Mouse (Mus musculus) left cerebral cortex, postnatal 4 days (tissue): Measurements from ENCODE around the gene Nucb2. TPM values are rescaled to one million over a fixed set of nuclear protein-coding genes. Genes with fewer than 3 reads are reported as not detected.
A peak's percentile ranks its signal among the peaks of the same experiment; 100 is the strongest.

Experiments
- DNase-seq: peaks from one replicate; pipeline ENCODE4 v3.0.0-alpha.2; 2022
- intact Hi-C: fragments of 180-260 bp; cut with DNase I; formaldehyde crosslinking; loops from one replicate; pipeline ENCODE4 v1.15.1; 2025
- total RNA-seq, 2 experiments: library from RNA; stranded (reverse); gene quantifications; 2 replicates each; pipeline ENCODE4 v1.2.3; 2021

Nucb2 gene
- 10 to 100 TPM; 38.6 to 43.5 TPM for total RNA-seq

DNA sequence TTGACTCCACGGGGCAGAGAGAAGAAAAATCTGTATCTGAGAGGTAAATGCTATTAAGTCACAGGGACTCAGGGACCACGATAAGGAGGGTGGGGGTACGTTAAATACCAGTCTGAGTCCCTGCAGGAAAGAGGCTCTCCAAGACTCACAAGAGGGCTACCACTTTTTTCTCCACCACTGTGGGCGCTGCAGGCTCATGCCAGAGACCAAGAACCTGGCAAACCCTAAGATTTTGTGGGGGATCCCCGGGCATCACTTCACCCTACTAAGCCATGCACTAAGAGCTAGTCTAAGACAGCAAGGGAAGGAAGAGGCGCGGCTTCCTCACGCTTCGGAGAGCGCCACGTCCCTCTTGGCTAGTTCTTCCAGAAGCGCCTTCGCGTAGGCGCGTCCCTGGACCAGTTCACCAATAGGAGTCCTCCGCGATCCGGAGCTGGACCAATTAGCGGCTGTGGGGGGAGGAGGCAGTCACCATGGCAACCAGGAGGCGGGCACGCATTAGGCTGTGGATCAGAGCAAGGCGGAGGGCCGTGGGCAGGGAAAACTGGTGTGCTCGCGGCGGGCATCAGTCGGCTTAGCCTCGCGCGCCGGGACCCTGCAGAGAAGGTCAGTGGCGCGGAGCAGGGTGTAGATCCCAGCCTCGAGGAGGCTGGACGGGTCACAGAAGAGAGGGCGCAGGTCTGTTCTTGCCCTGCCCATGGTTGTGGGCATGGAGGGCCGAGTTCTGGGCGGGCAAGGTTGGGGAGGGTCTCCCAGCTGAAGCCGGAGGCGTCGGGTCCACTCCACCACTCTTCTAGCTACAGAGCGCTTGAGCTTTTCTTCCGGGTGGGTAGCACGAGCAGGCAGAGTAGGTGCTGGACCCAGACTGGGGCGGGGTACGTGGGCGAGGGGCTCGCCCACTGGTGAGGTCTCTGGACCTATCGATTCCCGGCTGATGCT, at the start of gene Nucb2:
Gene Nucb2, plus strand, starts transcription at position 491 of the 939 bp plus-strand sequence.
- peak; percentile 99 for DNase-seq
- intact Hi-C loops, result no loop called here

DNA sequence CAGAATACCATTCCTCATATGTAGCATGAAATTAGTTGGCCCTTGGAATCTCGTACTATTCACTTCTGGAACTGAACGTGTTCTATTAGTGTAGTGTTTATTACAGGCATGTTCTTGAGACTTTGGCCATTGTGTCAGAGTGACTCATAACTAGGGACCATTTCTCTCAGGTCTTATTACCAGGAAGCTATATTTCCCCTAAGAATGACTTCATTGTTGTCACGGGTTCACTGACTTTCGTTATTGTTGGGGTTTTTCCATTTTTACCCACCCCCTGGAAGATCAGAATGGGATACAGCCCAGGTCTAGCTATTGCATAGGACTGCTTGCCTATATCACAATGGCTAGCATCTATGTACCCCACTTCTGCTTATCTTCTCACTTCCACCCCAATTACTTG, 47.2 kb upstream of the Nucb2 start:
- intact Hi-C loops, result no loop called here
- DNase-seq, result no peak

DNA sequence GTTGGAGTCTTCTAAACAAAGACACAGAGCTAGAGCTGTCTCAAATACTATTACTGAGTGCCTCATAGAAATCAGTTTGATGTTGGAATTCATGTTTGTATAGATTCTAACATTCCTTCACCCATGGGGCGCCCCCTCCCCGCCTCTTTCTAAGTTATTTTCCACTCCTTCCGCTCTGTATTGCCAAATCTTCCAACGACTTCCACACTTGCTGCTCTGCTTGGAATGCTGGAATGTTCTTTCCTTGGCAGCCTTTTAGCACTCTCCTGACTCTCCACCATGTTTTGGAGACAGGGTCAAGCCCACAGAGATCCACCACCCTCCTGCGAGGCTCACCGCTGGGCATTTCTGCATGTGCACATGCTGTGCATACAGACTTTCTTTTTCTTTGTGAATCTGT, 46.8 kb upstream of the Nucb2 start:
- DNase-seq, result no peak
- intact Hi-C loops, result no loop called here

DNA sequence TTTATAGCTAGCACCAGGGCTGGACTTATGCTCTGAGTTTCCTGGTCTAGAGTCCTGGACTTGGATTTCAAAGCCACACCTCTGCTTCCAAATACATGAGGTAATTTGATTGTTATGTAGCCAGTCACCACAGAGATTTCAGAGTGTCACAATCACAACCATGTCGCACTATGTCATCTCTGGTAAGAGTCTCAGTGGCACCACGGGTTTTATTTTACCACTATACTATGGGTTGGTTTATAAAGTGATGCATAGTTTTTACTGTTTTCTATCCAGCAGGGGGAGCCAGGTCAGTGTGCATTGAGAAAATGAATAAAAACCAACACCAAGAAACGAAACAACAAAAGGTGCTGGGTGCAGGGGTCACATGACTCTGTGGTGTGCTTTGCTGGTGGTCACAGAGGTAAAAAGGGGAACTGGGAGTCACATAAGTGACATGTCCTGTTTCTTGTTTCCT, 45.2 kb upstream of the Nucb2 start:
- DNase-seq, result no peak
- intact Hi-C loops, result no loop called here

DNA sequence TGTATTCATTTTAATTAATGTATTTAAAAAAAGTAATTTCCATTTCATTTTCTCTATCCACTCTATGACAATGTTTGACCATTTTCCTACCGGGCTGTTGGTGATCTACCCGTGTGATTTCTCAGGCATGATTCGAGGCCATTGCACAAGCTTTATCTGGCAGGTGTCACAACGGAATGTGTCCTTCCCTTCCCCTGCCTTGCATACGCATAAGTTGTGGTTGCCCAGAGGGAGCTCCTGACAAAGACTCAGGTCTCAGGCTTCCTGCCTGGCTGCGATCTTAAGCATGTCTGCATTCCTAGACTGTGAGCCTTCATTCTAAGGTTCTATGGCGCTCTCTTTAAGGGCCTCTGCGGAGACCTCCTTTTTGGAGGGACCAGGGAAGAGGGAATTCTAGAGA, 42.1 kb upstream of the Nucb2 start:
- intact Hi-C loops, result no loop called here
- DNase-seq, result no peak

DNA sequence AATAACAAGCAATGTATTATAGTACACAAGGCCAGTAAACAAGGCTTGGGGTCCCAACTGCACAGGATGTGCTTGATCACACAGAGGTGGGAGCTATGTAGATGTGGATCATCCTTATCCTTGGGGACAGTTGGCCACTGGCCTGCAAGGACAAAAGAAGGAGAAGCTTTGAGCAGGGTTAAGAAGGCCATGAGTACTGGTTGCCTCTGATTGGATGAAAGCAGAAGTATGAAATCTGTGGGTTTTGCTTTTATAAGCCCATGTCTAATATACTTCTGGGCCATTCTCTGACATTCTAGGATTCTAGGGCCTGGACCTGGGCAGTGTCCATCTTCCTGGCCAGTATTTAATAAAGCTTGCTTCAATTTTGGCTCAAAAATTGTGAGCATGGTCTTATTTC, 28.3 kb upstream of the Nucb2 start:
- intact Hi-C loops, result no loop called here

DNA sequence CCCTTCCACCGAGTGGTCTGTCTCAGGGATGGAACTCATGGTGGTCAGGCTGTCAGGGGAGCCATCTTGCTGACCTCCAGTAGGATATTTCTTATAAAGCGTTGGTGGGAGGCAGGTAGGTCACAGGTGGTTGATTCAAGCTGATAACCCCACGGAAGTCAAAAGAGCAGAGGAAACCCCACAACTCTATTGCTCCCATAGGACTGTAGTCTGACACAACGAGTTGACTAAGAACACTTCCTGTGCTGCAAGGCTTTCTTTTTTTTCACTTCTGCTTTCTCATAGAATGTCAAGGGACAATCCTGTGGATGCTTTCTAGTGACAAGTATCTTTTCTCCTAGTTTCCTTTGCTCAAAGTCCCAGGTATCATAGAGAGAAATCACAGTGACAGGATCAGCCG, 27.9 kb upstream of the Nucb2 start:
- intact Hi-C loops, result no loop called here
- DNase-seq, result no peak

More for the DNA sequence above, 28.3 kb upstream of the Nucb2 start:
- DNase-seq, result no peak

DNA sequence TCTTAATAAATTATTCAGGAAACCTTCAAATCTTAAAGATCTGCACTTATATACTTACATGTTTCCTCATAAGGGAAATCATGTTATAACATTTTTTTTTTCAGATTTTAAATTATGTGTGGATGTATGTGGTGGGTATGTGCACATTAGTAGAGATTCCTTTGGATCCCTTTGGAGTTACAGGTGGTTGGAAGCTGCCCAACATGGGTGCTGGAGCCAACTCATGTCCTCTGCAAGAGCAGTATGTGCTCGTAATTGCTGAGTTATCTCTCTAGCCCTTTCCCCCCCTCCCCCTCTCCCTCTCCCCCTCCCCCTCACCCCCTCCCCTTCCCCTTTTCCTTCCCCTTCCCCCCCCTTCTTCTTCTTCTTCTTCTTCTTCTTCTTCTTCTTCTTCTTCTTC, 21.1 kb upstream of the Nucb2 start:
- DNase-seq, result peak; percentile 43
- intact Hi-C loops, result no loop called here

DNA sequence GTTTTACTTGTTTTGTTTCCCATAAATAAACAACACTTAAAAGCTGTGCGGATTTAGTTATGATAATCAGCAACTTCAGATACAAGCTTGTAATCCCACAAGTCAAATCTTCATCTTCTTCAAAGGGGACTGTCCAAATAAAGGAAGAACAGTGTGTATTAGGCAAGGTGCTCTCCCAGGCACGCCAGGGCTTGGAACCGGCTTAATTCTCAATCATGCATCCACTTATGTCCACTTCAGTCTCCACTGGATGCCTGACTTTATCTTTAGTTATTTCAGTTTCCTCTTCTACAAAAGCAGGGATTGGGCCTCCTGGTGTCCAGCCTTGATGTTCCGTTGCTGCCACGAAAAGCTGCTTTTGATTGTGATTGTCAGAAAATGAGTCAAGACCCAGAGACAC, 20.4 kb upstream of the Nucb2 start:
- intact Hi-C loops, result no loop called here
- no peak for DNase-seq

DNA sequence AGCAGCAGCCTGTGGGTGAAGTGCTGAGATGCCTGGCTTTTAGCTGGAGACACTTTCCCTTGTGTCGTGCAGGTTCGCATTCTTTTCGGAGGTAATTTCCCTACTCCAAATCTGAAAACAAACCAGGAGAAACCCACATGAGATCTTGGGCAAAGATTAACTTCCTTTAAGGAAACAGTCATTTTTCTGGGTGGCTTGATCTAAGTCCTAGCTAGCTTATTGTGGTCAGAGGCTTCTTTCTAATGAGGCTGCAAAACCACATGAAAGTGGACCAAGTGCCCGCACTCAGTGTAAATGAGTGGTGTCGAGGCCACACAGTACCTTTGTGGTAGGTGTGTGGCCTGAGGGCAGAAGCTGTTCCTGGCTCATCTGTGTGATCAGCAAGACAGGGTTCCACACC, 20.0 kb upstream of the Nucb2 start:
- intact Hi-C loops, result no loop called here
- no peak for DNase-seq

DNA sequence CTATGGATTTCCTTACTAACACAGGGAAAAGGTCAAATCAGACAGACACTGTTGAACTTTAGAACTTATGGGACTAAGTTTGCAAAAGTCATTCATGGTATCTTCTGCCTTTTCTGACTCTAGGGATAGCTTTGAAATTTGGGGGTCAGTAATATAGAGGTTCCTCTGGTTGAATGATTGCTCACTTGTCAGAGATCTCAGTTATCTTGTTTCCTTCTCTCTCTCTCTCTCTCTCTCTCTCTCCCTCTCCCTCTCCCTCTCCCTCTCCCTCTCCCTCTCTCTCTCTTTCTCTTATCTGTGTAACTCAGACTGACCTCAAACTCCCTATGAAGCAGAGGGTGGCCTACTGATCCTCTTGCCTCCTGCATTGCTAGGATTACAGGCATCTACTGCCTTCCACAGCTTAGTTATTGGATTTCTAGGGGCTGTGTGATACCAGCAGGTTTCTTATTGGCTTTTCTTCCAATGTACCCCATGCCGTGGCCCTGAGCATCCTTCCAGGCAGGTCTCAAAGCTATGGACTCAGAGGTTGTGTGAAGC, 19.0 kb upstream of the Nucb2 start:
- intact Hi-C loops, result no loop called here
- no peak for DNase-seq

DNA sequence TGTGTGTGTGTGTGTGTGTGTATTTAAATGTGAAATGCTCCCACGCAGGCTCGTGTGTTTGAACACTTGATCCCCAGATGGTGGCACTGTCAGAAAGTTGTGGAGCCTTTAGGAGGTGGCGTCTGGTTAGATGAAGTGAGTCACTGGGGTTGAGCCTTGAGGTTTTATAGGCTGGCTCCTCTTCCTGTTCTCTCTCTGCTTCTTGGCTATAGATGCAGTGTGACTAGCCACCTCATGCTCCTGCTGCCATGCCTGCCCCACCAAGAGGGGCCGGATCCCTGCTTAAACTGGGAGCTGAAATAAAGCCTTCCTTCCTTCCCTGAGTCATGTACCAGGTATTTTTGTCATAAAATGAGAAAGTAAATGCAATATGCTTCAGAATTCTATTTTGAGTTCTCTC, 13.1 kb upstream of the Nucb2 start:
- DNase-seq, result no peak
- intact Hi-C loops, result no loop called here

DNA sequence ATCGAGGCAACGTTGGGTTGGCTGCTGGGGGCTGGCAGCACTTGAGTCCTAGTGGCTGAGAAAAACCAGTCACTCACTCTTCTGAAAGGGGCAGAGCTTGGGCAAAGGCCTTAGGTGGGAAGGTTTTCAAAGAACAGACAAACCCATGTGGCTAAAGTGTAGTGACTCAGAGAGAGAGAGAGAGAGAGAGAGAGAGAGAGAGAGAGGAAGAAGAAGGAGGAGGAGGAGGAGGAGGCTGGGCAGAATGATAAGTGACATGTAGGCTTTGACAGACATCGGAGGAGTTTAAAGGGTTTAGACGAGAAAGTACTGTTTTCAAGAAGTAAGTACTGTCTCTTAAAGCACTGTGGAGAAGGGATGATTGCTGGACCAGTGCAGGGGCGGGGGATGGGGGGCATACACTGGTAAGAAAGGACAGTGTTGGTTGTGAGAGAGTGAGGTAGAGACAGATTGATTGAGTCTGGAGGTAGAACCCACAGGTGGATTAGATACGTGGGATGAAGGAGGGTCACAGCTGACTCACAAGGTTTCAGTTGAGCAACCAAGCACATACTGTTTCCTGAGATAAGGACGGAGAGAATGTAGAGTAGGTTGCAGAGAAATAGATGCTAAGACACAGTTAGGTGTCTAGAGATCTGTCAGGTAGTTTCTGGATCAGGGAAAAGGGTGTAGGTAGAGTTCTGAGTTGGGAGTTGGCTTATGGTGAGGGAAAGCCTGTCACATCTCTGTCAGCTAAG, 10.7 kb upstream of the Nucb2 start:
- no peak for DNase-seq
- intact Hi-C loops, result no loop called here

DNA sequence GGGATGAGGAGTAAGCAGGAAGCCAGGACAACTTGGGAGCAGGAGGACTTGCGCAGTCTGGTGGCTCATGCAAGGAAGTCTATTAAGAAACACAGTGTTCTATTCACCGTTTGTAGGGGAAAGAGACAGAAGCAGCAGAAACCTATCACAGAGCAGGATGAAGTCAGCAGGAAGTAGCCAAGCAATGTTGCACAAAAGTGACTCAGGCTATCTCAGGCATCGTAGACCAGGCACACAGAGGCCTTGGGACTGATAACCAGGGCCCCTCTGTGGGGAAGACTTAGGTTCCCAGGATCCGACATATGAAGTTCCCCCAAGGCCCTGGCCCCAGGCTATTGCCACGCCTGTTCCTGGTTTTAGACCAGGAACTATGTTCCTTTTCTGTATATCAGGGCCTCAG, 9.6 kb upstream of the Nucb2 start:
- DNase-seq, result no peak
- intact Hi-C loops, result no loop called here

DNA sequence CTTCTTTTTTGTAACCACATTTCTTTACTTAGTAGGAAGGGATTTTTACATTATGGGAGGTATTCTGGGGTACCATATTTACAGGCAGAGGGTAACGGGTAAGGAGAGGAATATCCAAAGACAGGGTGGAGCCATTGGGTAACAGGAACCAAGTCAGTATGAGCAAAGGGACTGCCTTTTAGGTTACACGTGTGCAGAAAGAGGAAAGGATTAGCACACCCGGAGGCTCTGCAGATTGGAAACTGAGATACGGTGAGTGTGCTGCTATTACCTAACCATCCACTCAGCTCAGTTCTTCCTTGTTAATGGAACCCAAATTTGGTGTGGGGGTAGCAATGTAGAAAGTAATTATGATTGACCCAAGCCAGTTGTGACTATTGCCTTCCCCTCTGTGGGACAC, 7.4 kb upstream of the Nucb2 start:
- no peak for DNase-seq
- intact Hi-C loops, result no loop called here

DNA sequence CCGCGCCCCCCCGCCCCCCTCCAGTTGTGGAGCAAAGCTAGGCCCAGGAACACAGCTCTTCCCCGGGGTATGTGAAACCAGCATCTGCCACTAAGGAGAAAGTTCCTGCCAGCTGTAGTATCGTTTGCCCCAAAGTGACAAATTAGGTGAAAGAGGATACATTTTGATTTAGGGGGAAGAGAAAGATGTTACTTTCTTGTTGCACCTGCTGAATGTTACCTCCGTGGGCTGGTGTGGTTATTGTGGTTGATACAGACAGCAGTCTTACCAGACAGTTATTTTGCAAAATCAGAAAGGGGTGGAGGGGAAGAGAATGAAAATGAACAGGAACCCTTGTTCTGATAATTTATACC, 625 bp downstream of the Nucb2 start:
- intact Hi-C loops, result no loop called here
- no peak for DNase-seq

DNA sequence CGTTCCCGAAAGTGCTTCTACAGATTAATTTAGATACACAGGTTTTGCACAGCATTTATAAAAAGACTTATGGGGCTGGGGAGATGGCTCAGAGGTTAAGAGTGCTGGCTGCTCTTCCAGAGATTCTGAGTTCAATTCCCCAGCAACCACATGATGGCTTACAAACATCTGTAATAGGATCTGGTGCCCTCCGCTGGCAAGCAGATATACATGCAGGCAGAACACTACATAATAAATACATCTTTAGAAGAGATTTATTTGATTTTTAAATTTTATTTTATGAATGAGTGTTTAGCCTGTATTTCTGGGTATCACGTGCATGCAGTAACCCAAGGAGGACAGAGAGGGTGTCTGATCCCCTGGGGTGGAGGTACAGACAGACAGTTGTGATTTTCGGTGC, 9.9 kb downstream of the Nucb2 start:
- intact Hi-C loops, result loop anchor here (10.0 kb wide), 1 partner anchor 179 kb away; the partner anchor contains the start of gene Rps13
- DNase-seq, result no peak

DNA sequence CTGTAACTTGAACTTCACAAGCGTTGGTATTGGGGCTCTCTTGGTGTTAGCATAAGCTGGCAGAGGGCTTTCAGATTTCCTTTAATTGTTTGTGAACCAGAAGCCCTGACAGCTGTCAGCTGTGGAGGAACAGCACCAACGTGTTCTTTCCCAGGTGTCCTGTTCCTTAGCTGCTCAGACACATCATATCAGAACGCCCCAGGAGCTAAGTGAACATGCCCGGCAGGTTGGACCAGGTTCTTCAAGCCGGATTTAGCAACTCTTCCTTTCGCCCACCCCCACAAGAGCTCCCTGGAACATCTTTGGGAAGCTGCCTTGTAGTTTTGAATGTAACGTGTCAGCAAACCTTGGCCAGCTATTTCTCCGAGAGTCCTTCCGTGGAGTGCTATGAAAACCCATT, 10.4 kb downstream of the Nucb2 start:
- DNase-seq, result no peak
- intact Hi-C loops, result loop anchor here (10.0 kb wide), 1 partner anchor 180 kb away; the partner anchor contains the start of gene Rps13

DNA sequence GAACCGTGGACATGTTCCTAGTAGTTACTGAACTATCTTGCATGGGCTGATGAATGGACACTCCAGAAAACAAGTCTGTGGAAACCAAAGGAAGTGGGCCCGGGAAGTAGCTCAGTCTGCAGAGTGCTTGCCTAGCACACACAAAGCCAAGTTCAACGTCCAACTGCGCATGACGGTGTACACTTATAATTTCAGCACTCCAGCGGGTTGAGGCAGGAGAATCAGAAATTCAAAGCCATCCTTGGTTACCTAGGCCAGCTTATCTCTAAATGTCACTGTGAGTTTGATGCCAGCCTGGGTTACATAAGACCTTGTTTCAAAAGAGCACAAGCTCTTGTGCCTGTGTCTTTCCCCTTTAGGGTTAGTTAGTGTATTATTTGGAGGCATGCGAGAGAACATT, 10.9 kb downstream of the Nucb2 start:
- no peak for DNase-seq
- intact Hi-C loops, result loop anchor here (10.0 kb wide), 1 partner anchor 180 kb away; the partner anchor contains the start of gene Rps13

DNA sequence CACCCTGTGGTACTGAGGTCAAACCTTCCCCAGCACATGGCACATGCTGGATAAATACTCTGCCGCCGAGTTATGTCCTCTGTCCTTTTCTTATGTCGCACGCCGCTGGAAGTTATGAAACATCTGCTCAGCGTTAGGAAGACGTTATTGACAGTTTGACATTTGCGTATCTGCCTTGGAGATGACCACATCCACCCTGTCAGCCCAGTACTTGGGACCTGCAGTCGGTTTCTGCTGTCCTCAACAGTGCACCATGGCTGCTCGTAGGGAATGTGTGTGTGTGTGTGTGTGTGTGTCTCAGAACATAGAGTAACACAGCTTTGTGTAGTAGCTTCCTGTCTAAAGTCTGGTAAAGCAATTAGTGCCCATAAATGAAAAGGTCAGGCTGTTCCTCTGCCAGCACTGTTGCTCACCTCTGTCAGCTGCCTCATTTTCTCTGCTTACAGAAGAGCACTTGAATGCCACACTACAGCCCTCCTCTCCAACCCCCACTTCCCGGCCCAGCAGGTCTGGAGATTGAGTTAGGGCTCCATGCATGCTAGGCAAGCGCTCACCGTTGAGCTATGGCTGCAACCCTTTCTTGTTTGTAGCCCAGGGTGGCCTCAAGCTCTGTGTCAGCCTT, 11.5 kb downstream of the Nucb2 start:
- no peak for DNase-seq

DNA sequence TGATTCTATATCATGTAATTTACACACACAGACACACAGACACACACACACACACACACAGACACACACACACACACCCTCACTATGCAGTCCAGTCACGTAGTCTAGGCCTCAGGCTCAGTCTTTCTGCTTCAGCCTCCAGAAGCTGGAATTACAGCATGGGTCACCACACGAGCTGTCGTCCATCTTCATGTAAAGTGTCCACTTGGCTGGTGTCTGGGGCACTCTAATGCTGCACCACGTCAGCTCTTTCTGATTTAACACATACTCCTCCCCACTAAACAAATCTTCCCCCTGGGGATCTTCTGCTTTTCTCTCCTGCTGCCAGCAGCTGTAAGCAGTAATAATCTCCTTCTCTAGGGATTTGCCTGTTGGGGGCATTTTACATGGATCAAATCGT, 13.1 kb downstream of the Nucb2 start:
- intact Hi-C loops, result loop anchor here (10.0 kb wide), 1 partner anchor 182 kb away; the partner anchor contains the start of gene Rps13
- no peak for DNase-seq

More for the DNA sequence above, 11.5 kb downstream of the Nucb2 start:
- intact Hi-C loops, result loop anchor here (10.0 kb wide), 1 partner anchor 181 kb away; the partner anchor contains the start of gene Rps13
